Mouse (Mus musculus): Measurements from ENCODE around the gene Slc47a2.
"Not testable (repeated sequence)": the region's sequence is repeated elsewhere in the genome, so short reads cannot be mapped to it uniquely, and the experiment has no call there.

Slc47a2 gene

DNA sequence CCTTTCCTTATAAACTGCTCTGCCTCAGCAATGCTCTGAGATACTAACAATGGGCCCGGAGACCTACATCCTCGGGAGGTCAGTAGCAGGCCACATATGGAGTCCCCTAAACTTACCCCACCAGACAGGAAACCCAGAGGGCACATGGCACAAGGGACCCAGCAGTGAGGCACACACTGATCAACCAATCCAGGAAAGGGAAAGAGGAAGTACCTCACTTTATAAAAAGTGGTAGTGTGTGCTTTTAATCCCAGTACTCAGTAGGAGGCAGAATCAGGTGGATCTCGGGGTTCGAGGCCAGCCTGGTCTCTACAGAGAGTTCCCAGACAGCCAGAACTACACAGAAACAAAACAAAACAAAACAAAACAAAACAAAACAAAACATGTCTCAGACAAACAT is 2.3 kb downstream of the Slc47a2 start:
- no peak for DNase-seq

DNA sequence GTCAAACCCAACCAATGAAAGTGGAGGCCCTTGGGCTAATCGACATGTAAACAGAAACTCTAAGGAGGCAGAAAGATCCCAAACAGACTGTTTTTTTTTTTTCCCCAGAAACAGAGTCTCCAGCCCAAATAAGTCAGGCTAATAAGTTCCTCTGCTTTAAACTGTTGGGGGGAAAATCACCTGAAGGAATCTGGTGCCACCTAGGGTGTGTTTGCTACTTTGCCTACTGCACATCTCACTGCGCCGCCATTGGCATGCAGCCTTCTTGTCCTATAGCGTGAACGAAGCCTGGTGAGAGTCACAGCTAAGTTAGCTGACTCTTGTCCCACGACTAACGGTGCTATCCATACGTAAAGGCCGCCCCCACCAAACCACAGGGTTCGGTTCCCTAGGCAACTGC is 5.1 kb downstream of the Slc47a2 start:
- no peak for DNase-seq

DNA sequence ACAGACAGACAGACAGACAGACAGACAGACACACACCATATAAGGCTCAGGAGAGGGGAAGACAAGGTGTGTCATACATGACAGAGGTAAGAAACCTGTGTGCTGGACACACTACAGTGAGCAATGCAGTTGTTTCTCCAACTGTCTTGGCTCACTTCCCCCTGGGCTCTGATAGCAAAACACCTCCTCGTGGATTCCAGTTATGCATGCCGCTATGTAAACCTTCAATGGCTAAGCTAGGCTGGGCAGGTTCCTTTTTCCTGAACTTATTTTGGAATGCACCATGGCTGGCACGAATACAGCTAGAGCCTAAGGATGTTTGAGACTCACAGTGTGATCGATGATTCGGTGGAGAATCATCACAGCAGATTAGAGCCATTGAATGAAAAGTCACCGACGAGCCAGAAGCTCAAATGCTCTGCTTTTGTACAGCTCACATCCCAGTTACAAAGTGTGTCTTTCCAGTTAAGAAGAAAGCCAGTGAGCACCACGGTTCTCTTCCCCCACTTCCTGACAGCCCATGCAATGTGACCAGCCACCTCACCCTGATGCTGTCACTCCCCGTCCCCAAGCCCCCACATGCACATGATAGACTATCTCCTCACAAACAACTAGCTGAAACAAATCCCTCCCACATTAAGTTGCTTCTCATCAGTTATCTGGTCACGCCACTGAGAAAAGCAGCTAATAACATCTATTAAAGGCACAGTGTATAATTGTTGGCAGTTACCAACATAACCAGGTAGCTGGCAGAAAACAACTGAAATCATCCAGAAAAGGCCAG is 21.6 kb downstream of the Slc47a2 start:
- no peak for DNase-seq

DNA sequence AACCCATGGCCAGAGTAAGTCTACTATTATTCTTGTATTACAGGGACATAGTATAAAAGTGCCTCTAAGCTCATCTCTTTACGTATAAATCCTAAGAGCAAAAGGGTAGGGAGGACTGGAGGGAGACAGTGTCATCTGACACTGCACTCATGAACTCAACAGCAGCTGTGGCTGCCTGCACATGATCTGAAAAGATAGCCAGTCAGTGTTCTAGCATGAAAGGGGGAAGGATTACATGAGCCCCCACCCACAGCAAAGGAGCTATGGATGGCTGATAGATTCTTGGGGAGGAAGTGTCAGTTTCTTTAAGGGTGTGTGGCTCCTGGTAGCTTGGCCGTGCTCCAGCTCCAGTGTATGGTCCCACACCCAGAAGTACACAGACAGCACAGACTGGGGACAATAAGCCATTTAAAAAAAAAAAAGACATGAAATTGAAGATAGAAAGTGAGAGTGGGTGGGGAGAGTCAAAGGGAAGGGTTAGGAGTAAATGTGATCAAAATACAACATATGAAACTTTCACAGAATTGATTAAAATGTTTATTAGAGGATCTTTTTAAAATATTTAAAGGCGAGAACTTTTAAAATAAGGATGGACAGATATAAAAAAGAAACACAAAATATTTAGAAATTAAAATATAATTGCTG is 22.6 kb downstream of the Slc47a2 start:
- DNase-seq: no peak

DNA sequence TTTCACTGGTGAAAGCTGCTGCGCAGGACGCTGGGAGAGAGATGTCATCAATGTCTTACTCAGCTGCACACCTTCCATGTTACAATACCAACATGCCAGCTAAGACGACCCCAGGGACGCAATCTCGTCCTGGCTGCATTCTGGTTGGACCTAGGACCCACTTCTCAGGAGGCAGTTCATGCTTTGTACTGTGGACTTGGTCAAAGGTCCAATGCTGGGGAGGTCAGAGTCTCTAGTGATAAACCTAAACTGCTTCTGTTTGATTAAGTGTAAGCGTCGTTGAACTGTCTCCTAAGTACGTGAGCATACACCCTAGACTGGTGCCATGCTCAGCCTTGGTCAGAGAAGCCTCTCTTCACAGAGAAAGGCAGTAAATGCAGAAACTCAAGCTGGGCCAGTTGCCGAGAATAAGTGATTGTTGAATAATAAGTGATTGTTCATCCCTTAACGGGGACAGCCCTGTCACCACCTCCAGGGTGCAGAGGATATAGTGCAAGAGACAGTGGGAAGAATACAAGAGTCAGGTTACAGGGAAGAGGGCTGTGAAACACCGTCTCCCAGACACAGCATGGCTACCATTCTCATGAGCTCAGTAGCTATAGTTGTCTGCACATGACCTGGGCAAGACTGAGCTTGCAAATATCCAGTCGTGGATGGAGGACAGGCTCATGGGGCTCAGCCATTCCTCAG is 23.3 kb downstream of the Slc47a2 start:
- no peak for DNase-seq

DNA sequence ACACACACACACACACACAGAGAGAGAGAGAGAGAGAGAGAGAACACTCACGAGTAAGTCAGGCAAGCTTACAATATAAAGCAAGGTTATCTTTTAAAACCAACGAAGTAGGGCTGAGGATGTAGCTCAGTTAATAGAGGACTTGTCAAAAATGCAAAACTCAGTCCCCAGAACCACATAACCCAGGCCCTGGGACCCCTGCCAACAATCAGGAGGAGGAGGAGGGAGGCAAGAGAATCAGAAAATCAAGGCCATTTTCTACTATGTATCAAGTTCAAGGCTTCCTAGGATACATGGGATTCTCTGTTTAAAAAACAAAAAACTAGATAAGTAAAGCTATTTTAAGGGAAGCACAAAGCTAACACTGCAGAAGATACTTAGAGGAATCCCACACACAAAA is 25.8 kb downstream of the Slc47a2 start:
- DNase-seq: no peak

DNA sequence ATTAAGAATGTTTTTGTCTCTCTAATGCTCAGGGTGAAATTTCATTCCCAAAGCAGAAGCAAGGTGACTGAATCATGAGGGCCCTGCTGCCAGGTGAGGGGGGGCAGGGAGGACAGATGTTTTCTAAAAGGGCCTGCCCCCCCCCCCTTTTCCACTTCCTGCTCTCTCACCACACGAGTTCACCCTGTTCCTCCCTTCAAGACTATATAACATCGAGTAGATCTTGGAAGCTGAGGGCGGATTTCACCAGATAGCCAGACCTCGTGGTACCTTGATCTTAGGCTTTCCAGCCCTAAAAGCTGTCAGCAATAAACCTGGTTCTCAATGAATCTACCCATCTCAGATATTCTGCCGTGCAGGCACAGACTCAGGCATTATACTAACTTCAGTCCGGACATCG is 32.3 kb downstream of the Slc47a2 start:
- no peak for DNase-seq

DNA sequence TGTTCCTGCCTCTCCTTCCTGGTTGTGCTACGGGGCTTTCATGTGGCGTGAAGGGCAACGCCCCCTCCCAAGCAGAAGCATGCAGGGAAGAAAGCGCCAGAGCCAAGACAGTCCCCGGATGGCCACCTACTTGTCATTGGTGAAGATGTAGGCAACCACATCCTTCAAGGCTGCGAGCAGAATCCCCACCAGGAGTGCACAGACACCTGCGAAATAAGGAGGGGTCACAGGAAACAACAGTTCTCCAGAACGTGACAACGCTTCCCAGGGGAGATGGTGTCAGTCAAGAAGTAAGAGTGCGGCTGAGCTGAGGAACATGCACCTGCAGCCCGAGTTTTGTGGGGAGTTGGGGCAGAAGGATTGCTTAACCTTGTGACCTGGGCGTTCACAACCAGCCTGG is 32.8 kb downstream of the Slc47a2 start:
- no peak for DNase-seq

DNA sequence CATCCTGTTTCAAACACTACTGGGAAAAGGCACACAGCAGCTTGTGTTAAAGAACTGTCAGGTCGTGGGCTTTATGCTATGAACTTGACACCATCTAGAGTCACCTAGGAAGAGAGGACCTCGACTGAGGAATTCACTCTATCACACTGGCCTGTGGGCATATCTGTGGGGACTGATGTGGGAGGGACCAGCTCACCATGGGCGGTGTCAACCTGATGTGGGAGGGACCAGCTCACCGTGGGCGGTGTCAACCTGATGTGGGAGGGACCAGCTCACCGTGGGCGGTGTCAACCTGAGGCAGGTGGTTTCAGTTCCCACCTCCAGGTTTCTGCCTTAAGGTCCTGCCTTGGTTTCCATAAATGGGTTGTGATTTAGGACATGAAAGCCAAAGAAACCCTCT is 34.9 kb downstream of the Slc47a2 start:
- DNase-seq: no peak

DNA sequence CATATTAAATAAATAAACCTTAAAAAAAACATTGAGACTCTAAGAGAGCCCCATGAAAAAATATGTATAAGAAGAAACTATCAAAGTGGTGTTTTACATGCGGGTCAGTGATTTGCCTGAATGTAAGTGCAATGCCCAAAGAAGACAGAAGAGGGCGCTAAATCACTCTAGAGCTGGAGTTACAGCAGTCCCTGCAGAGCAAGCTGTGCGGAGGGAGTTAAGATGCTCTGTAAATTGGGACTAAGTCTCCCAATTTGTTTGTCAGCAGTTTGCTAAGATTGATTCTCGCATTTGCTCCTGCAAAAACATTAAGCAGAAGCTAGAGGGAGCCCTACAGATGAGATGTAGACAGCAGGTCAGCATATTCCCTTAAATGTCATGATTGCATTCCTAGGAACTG is 37.3 kb downstream of the Slc47a2 start:
- DNase-seq: peak in 1 of 2 experiments; percentile 33

DNA sequence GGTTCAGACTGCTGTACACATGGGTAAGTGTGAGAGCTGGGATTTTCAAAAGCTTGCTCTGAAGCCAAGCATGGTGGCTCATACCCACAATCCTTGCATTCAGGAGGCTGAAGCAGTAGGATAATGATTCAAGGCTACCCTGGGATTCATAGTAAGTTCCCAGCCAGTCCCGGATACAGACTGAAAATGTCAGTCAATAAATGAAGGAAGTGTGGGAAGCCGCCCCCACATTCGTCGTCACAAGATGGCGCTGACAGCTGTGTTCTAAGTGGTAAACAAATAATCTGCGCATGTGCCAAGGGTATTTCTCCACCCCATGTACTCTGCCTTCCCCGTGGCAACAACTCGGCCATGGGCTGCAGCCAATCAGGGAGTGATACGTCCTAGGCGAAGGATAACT is 38.1 kb downstream of the Slc47a2 start:
- not testable (repeated sequence) for DNase-seq

DNA sequence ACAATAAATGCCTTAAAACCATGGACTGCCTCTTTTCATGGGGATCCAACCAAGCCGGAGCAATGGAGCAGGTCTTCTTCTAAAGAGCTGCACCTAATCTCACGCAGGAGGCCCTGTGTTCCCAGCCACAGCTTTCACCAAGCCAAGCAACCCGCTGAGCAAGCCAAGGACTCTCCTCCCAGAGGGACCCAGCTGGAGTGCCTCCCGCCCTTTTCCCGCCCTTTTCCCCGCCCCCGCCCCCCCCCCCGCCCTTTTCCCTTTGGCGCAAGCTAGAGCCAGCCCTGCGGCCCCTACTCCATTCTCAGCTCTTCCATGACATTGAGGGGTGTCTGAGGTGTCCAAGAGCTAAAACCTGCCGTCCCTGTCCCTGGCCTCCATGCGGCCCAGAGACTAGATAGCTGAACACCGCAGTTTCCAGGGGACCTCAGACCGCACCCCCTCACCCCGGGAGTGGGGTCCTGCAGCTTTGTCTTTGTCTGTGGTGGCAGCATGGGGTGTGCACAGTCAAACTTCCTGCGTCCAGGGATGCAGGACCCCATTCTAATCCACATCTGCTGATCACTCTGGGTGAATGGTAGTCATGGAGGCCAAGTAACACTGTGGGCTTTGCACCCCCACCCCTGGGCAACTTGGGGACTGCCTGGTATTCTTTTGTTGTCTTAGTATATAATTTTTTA is 41.8 kb downstream of the Slc47a2 start:
- DNase-seq: no peak

DNA sequence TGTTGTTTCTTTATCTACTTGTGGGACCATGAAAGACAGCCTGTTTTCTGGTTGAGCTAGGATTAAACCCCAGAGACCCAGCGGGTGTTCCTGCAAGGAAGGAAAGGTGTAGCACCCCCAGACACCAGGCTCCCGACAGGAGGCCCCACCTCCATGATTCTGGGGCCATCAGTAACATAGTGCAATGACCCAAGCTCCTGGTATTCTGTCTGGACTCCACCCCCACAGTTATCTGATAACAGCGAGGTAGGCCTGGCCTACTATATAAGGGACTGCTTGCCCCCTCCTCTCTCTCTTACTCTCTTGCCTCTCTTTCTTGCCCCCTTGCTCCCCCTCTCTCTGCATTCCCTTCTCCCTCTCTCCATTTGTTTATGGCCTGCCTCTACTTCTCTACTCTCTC is 42.5 kb downstream of the Slc47a2 start:
- DNase-seq: no peak

DNA sequence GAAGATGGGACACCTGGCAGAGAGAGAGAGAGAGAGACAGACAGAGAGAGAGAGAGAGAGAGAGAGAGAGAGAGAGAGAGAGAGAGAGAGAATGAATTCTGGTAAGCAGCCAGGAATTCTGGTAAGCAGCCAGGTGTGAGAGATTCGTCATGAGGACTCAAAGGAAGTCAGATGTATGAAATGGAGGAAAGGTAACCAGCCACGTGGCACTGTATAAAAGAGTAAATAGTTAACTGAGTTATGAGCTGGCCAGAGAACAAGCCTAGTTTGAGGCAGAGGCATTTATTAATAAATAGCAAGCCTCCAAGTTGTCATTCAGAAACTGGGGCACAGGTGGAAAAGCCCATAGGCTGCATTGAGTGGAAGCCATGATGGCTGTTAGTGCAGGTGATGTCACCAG is 44.8 kb downstream of the Slc47a2 start:
- no peak for DNase-seq

DNA sequence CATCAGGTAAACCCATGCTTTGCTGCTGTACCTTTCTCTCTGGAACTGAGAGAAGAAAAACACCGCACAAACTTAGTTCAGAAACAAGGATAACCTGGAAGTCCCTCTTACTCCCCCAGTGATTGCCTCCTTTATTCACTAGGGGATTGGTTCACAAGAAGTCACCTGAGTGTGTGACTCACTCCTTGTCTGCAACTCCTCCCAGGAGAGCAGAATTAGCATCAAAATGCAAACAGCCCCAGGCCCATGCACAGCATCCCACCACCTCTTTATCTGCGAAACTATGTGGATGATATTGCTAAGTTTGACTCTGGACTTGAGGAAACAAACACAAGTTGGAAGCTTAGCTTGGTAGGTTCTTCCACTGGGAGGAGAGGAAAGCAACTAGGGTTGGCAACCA is 45.3 kb downstream of the Slc47a2 start:
- DNase-seq: no peak

DNA sequence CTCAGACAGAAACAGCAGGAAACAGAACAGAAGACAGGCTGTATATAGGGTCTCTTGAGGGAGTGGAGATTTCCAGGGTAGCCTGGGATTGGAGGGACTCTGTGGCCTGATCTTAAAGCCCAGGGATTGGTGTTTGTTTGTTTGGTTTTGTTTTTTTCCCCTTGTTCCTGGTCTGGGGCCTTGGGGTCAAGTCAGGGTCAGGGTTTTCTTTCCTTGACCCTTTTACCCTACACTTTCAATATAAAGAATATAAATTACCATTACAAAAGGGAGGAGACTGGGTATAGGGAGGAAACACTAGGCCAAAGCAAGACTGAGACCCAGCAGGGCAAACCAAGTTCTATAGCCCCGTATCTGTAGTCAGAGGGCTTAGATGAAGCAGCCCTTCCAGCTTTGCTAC is 46.1 kb downstream of the Slc47a2 start:
- no peak for DNase-seq

DNA sequence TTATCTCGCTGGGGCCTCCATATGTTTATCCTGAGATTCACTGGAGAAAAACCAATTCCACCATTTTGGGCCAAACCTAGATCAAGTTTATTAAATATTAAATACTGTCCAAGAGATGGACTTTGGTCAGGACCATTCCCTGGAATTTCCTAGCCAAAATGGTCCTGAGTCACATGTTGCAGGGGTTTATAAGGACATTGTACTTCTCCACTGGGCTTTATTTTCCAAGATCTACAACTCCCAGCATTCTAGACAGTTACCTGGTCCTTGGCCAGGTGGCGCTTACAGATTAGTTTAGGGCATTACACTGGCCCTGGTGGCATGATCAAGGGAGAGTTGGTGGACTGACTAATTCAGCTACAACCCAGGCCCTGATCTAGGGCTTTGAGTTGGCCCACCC is 47.1 kb downstream of the Slc47a2 start:
- DNase-seq: no peak

DNA sequence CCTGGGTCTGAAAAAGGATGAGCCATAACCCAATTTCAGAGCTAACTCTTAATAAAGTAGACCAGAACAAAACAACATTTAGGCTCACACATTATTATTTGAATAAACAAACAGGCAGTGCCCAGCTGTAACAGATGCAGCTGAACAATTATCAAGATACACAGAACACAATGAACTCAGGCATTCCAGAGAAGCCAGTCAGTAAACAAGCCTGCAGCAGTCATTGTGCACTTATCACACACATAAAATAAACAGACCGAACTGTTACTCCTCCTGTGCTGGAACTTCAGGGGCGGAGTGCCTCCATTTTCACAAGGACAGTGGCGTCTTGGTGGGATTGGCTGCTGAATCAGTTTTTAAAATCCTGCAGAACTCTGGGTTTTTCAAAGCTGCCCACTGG is 48.2 kb downstream of the Slc47a2 start:
- no peak for DNase-seq

DNA sequence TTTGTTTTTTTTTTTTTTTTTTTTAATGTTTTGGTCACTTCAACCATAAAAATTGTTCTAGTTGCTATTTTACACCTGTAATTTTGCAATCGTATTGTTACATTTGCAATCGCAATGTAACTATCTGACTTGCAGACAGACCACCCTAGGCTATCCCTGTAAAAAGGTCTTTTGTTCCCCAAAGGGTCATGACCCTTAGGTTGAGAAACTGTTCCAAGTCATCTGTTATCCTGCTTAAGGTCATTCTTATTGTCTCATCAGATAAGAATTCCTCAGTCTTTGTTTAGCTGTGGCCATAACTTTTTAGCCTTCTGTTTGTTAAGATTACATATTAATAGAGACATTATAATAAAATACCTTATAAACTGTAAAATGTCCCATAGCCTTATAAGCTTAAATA is 49.4 kb downstream of the Slc47a2 start:
- no peak for DNase-seq

DNA sequence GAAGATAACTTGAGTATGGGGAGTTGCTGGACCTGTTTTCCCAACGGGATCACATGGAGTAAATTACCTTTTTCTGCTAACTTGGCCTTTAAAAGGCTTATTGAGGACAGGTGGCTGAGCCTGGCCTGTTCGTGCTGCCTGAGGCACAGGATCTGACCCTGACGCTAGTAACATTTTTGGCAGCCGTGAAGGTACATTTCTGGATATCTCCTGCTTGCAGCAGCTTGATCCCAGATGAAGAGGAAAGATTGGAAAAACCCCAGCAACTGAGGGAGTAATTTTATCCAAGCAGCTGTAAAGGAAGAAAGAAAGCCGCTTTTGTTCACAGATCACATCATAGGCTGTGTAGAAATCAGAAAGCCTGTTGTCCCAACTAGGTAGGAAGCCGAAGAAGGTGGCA is 58.3 kb downstream of the Slc47a2 start:
- DNase-seq: peak in 1 of 2 experiments; percentile 16

DNA sequence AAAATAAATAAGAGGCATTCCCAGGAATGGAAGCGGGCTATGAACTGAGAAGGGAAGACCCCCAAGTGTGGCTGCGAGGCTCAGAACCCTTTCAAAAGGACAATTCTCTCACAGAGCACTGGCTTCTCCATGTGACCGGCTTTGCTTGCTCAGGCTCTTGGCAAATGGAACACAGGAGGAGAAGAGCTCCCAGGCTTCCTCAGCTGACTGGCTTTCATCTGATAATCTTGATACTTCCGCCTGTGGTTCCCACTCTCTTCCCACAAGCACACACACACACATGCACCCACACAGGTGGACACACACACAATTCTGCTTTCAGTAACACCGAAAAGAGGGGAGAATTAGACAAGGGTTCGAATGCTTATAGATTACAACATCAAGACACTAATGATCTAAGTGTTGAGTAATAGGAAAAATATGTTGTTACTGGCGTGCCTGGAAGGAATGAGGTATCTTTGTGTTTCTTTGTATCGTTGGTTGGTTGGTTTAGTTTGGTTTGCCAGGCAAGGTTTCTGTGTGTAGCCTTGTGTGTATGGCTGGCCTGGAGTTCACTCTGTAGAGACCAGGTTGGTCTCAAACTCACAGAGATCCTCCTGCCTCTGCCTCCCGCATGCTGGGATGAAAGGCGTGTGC is 59.1 kb downstream of the Slc47a2 start:
- no peak for DNase-seq

DNA sequence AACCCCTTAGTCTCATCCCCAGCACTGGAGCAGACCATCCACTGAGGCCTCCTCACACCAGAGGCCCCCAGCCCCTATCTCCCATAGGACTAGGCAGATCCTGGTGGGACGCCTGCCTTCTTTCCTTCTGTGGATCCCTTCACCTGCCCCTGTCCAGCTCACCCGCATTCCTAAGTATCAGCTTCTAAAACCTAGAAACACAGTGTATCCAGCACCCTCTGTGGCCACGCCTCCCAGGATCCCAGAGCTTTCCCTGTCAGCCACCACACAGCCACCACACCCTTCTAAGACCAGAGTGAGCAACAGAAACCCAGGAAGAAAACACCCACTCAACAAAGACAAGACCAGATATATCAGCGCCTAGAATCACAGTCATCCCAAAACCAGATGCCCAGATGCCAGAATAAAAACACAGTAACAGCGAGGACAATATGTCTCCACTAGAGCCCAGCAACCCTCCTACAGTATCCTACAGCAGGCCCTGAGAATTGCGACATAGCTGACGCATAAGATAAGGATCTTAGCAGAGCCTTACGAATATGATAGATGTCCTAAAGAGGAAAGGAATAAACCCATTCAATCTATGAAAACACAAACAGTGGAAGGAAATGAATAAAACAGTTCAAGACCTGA is 64.1 kb downstream of the Slc47a2 start:
- DNase-seq: no peak

DNA sequence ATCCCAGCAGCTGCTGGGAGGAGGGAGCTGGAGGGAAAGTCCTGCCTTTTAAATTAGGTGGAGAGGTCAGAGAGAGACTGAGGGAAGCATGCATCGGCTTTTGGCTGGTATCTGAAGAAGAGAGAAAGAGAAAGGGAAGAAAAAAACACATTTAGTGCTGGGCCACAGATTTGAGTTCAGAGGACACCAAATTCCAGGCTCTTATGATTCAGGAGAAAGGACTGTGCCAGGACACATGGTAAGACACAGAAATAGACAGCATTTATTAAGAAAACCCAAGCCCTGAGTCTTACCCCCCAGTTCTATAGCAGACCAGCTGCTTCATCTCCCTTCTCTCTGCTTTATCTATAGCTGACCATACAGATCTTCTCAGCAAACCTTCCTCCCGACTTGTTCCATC is 64.7 kb downstream of the Slc47a2 start:
- DNase-seq: no peak

All from cerebellum, postnatal 25 days (tissue).